Mouse (Mus musculus) cortical plate, adult 2 months (tissue): ENCODE measurements around the gene Traf7. TPM values are rescaled to one million over a fixed set of nuclear protein-coding genes. Genes with fewer than 3 reads are reported as not detected.

ENCODE experiments used
- H3K27ac ChIP-seq: fragments of 200-500 bp; 2 replicates; pipeline ENCODE4 v1.5.1; 2012; ENCODE audit warnings: low read length, control low read depth, inconsistent platforms; ENCODE audit not compliant: insufficient read depth
- H3K4me1 ChIP-seq: fragments of 200-500 bp; 2 replicates; pipeline ENCODE4 v1.6.1; 2011; ENCODE audit warnings: low read length; ENCODE audit not compliant: control insufficient read depth, insufficient read depth
- H3K4me3 ChIP-seq: fragments of 200-500 bp; 2 replicates; pipeline ENCODE4 v1.5.1; 2011; ENCODE audit warnings: mild to moderate bottlenecking, low read length, control low read depth; ENCODE audit not compliant: insufficient read depth
- CTCF ChIP-seq: fragments of 200-500 bp; IDR thresholded peaks from 2 replicates; pipeline ENCODE4 v1.5.1; 2011; ENCODE audit warnings: mild to moderate bottlenecking, control low read depth, low read length; ENCODE audit not compliant: insufficient read depth; ENCODE audit errors: extremely low read depth
- POLR2A ChIP-seq: fragments of 200-500 bp; IDR thresholded peaks from 2 replicates; pipeline ENCODE4 v1.6.1; 2011; ENCODE audit warnings: mild to moderate bottlenecking, low read length, control low read depth; ENCODE audit not compliant: insufficient read depth; ENCODE audit errors: extremely low read depth
- polyA plus RNA-seq: library from polyadenylated mRNA; depleted of rRNA; stranded (reverse); fragments of >200 nt; gene quantifications from 2 replicates; pipeline ENCODE4 v1.2.3, GENCODE M21; 2012

Gene Traf7
- polyA plus RNA-seq, 1 experiment, result 176 TPM

DNA sequence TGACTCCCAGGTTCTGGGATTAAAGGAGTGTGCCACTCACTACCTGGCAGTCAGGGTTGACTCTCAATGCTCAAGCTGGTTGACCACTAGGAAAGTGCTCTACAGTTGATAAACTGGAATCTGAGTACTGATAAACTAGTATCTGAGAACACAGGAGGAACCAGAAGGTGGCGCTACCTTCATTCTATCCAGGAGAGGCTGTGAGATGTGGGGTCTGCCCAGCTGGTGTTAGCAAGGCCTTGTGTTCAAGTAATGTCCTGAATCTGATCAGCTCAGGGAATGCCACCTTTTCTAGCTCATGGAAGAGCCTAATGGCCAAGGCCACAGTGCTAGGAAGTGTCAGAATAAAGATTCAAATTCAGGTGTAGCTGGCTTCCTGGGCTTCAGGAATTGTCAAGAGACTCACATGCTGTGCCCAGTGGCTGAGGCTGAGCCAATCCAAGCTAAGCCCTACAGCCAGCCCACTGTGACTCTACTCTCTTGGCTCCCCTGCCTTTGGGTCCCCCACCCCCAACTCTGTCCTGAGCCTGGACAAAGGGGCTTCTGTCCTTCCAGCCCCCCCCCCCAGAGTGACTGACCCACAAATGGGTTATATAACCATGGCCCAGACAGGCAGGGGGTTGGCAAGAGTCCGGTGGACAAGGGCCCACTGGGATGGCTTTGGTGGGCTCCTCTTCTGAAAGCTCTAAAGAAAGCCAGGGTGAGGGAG, 33.0 kb downstream of the Traf7 start:
- Histone ChIP-seq H3K27ac (peak overlapping the region; percentile 41; the same call in 1 of the 2 replicates), H3K4me3 (no peak overlapping the region), H3K4me1 (peaks cover 9% of the 10 kb centered on the region)
- peak; percentile 60 for TF ChIP-seq CTCF
- no peak for TF ChIP-seq POLR2A

- H3K27ac ChIP-seq, result no peak overlapping the region
These were observed 37.3 kb downstream of the Traf7 start for GRCm38 (mm10) chr17:24490399-24490798.

GRCm38 (mm10) chr17:24489265-24490030, 38.3 kb downstream of the Traf7 start:
- Histone ChIP-seq H3K4me3 (peak overlapping the region; percentile 44), H3K27ac (peak overlapping the region; percentile 92), H3K4me1 (peaks cover 12% of the 10 kb centered on the region)
- TF ChIP-seq POLR2A (no peak), CTCF (no peak)

More at GRCm38 (mm10) chr17:24490399-24490798, 37.3 kb downstream of the Traf7 start:
- peaks cover 12% of the 10 kb centered on the region for H3K4me1 ChIP-seq
- H3K4me3 ChIP-seq, result peak overlapping the region; percentile 44
- TF ChIP-seq POLR2A, result no peak
- no peak for TF ChIP-seq CTCF

DNA sequence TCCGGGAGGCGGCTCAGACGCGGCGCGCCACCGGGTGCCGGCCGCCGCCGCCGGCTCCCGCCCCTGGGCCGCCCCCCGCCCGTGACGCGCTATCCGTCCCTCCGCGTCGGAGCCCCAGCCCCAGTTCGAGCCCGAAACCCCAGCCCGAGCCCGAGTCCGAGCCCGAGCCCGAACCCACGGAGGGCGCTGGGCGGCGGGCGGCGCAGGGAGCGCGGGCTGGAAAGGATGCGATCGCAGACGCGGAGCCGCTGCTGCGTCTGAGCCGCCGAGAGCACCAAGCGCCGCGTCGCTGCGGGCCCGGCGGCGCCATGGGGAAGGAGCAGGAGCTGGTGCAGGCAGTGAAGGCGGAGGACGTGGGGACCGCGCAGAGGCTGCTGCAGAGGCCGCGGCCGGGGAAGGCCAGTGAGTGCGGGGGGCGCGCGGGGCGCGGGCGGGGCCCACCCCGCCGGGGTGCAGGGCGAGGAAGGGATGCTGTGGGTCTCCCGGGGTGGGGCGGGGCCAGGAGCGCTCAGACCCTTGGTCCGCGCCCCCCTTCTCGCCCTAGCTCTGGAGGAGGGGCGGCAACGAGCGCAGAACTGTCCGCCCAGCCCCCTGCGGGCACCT, 39.0 kb downstream of the Traf7 start:
- TF ChIP-seq CTCF (no peak), POLR2A (no peak)
- H3K27ac ChIP-seq, result peak overlapping the region; percentile 92
- peaks cover 12% of the 10 kb centered on the region for H3K4me1 ChIP-seq
- H3K4me3 ChIP-seq, result peak overlapping the region; percentile 44

DNA sequence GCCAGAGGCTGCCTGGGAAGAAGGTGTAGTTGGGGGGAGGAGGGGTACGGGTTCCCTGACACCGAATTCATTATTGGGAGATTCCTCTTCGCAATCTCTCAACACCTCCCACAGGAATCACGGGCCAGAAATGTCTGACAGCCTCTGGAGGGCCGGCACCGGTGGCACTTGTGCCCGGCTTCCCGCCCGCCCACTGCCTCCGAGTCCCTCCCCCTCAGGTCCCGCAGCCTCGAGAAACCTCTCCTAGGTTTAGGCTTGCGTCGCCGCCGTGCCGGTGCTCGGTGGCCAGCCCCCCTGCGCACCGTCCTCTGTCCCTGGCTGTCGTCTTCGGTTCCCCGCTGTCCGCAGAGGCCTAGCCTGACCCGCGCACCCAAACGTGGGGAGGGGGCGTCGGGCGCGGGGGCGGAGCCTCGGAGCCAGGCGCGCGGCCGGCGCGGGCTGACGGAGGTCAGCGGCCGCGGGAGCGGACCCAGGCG, 39.5 kb downstream of the Traf7 start, which contains the start of gene Caskin1:
Gene Caskin1, plus strand, starts transcription at position 416 of the 476 bp plus-strand sequence.
- Histone ChIP-seq H3K4me1 (peaks cover 12% of the 10 kb centered on the region), H3K27ac (peak within 1 kb of the TSS; percentile 94), H3K4me3 (peak within 1 kb of the TSS; percentile 44)
- TF ChIP-seq POLR2A, result no peak
- TF ChIP-seq CTCF, result no peak

GRCm38 (mm10) chr17:24485090-24485860, 42.5 kb downstream of the Traf7 start:
- no peak overlapping the region for H3K4me3 ChIP-seq
- TF ChIP-seq POLR2A (no peak), CTCF (no peak)
- no peak overlapping the region for H3K27ac ChIP-seq

DNA sequence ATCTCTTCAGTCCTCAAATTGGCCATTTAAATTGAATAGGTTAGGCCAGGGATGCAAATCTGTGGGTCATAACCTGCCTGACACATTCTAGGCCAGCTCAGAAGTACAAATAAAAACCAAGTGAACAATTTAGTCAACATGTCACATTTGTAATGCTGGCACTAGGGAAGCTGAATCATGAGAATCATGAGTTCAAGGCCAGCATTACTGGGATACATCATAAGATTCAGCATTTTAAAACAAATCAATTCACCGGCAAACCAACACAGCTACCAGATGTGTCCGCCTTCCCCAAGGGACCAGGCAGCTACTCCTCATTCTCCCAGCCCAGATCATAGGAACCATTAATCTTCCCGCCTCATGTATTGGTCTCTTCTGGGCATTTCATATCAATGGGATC, 44.2 kb downstream of the Traf7 start:
- TF ChIP-seq CTCF (no peak), POLR2A (no peak)

More at GRCm38 (mm10) chr17:24485090-24485860, 42.5 kb downstream of the Traf7 start:
- peaks cover 10% of the 10 kb centered on the region for H3K4me1 ChIP-seq

DNA sequence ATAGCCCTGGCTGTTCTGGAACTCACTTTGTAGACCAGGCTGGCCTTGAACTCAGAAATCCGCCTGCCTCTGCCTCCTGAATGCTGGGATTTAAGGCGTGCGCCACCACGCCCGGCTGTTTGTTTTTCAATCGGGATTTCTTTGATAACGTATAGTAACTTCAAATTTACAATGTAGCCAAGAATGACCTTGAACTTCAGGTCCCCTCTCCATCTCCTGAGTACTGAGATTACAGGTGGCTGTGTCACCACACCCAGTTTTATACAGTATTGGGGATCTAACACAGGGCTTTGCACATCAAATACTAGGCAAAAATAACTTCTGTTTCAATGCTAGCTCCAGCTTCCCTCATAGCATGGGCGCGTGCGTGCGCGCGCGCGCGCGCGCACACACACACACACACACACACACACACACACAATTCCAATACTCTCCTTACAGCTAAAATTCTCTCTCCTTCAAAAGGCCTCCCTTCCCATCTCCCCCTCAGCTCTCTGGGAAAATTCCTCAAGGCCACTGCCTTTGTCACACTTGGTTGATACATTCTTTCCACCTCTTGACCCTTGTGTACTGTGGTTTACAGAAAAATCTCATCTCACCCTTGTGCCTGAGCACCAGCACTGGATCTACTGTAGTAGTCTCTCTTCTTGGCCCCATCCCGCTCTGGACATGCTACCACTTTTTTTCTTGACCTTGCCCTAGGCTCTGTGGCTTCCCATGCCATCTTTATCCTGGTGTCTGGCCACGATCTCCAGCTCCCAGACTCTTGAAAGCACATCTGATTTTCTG, 46.5 kb downstream of the Traf7 start:
- Histone ChIP-seq H3K4me1 (peaks cover 10% of the 10 kb centered on the region), H3K4me3 (no peak overlapping the region), H3K27ac (no peak overlapping the region)
- TF ChIP-seq POLR2A (no peak), CTCF (no peak)

More for the DNA sequence above, 44.2 kb downstream of the Traf7 start:
- Histone ChIP-seq H3K4me3 (no peak overlapping the region), H3K27ac (no peak overlapping the region), H3K4me1 (peaks cover 7% of the 10 kb centered on the region)

DNA sequence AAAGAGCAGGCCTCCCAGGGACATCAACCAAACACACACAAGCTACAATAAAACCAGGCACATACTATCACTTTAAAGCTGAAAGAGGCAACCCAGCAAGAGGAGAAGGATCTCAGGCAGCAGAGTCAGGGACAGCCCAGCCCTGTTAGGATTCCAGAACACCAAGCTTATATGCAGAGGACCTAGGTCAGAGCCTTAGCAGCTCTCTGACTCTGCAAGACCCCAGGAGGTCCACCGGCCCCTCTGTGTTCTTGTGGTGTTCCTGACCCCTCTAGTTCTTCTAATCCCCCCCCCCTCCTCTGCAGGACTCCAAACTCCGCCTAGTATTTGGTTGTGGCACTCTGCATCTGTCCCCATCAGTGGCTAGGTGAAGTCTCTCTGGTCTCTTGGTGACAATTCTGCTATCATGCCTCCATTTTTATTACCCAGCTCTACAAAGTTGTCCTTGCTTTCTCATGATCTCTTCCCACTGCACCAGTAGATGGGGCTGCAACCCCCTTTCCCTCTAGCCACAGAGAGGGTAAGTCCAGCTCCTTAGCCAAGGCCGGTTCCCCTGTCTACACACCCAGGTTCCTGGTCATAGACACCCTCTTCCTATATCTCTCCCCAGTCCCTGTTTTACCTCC, 47.4 kb downstream of the Traf7 start:
- Histone ChIP-seq H3K27ac (no peak overlapping the region), H3K4me3 (no peak overlapping the region), H3K4me1 (peaks cover 7% of the 10 kb centered on the region)
- TF ChIP-seq POLR2A (no peak), CTCF (peak; percentile 46)
